Mouse (Mus musculus): ENCODE measurements around the gene Ggn. TPM values are rescaled to one million over a fixed set of nuclear protein-coding genes. Genes with fewer than 3 reads are reported as not detected.
"Not testable (repeated sequence)": the region's sequence is repeated elsewhere in the genome, so short reads cannot be mapped to it uniquely, and the experiment has no call there.

Gene Ggn
- polyA plus RNA-seq, 1 experiment from 2014 or later, result 0.47 TPM

DNA sequence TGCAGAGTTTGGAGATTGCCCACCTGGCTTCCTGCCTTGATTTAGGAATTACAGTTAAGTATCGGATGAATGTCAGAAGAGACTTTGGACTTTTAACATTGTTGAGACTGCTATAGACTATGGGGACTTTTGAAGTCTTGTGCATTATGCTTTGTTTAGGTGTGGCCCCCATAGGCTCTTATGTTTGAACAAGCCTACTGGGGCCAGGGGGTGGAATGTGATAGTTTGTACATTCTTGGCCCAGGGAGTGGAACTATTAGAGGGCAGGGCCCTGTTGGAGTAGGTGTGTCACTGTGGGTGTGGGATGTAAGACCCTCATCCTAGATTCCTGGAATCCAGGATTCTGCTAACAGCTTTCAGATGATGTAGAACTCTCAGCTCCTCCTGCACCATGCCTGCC lies 24.2 kb downstream of the Ggn start:
- not testable (repeated sequence) for H3K36me3 ChIP-seq (ENCODE audit: control insufficient read depth, insufficient read depth, low read length); ATAC-seq (ENCODE audit: low FRiP score, low TSS enrichment); H3K4me3 ChIP-seq (ENCODE audit: low read length); H3K9me3 ChIP-seq (ENCODE audit: control insufficient read depth, low read length); H3K4me1 ChIP-seq (ENCODE audit: control insufficient read depth, insufficient read depth, low read length); H3K27ac ChIP-seq (ENCODE audit: low read depth, low read length); H3K27me3 ChIP-seq (ENCODE audit: control insufficient read depth, insufficient read depth, low read length); H3K4me2 ChIP-seq (replicated peaks; ENCODE audit: low read depth, low read length); H3K9ac ChIP-seq (ENCODE audit: low read depth, low read length)
- WGBS, result 93% methylated on average over 1 of the region's 1 CpGs

- Histone ChIP-seq H3K4me3 (ENCODE audit: low read length) (no peak overlapping the region), H3K4me1 (ENCODE audit: control insufficient read depth, insufficient read depth, low read length) (no peaks in the 10 kb centered on the region), H3K36me3 (ENCODE audit: control insufficient read depth, insufficient read depth, low read length) (no peaks in the 10 kb centered on the region), H3K9me3 (ENCODE audit: control insufficient read depth, low read length) (no peaks in the 10 kb centered on the region), H3K27ac (ENCODE audit: low read depth, low read length) (no peak overlapping the region), H3K4me2 (replicated peaks; ENCODE audit: low read depth, low read length) (no peak overlapping the region), H3K9ac (ENCODE audit: low read depth, low read length) (no peak overlapping the region), H3K27me3 (ENCODE audit: control insufficient read depth, insufficient read depth, low read length) (no peaks in the 10 kb centered on the region)
- 88% methylated on average over 6 of the region's 6 CpGs for WGBS
- no peak for ATAC-seq (ENCODE audit: low FRiP score, low TSS enrichment)
Measured at GRCm38 (mm10) chr7:29202577-29202976, 32.6 kb downstream of the Ggn start.

DNA sequence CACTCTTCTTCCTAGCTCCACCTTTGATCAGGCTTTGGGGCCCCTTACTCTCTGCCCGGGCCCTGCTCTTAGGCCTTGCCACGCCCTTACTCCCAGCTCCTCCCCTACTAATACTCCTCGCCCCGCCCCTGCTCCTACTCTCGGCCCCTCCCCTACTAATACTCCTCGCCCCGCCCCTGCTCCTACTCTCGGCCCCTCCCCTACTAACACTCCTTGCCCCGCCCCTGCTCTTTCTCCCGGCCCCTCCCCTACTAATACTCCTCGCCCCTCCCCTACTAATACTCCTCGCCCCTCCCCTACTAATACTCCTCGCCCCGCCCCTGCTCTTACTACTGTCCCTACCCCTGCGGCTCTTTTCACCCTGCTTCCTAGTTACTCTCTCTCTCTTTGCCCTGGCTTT lies 41.0 kb downstream of the Ggn start:
- peak; percentile 44 for ATAC-seq (ENCODE audit: low FRiP score, low TSS enrichment)
- H3K9ac ChIP-seq (ENCODE audit: low read depth, low read length), result not testable (repeated sequence)
- 24% methylated on average over 15 of the region's 15 CpGs for WGBS

DNA sequence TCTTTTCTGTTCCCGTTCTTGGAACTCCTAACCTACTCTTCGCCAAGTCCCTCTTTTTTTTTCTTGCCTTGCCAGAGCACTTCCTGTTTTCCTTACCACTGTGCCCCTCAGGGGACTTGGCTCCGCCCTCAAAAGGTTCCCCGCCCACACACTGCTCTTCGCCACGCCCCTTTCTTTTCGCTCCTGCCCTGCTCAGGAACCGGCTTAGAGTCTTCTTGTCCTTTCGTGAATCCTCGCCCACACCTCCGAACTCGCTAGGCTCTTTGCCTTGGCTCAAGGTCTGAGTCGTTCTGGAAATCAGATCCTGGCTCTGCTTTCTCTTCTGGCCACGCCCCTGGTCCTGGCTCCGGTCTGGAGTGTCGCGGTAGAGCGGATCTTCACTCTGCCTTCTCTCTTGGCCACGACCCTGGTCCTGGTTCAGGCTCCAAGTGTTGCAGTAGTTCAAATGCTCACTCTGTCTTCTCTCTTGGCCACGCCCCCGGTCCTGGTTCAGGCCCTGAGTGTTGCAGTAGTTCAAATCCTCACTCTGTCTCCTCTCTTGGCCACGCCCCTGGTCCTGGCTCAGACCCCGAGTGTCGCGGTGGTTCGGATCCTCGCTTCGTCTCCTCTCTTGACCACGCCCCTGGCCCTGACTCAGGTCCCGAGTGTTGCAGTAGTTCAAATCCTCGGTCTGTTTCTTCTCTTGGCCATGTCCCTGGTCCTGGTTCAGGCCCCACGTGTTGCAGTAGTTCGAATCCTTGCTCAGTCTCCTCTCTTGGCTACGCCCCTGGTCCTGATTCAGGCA lies 41.6 kb downstream of the Ggn start:
- 5% methylated on average over 34 of the region's 34 CpGs for WGBS
- Histone ChIP-seq H3K9ac (ENCODE audit: low read depth, low read length) (no peak overlapping the region), H3K4me3 (ENCODE audit: low read length) (peak overlapping the region; percentile 28), H3K9me3 (ENCODE audit: control insufficient read depth, low read length) (peaks cover 3% of the 10 kb centered on the region; the same call in 1 of the 2 replicates), H3K27me3 (ENCODE audit: control insufficient read depth, insufficient read depth, low read length) (no peaks in the 10 kb centered on the region), H3K27ac (ENCODE audit: low read depth, low read length) (peak overlapping the region; percentile 8; the same call in 1 of the 2 replicates), H3K4me1 (ENCODE audit: control insufficient read depth, insufficient read depth, low read length) (no peaks in the 10 kb centered on the region), H3K36me3 (ENCODE audit: control insufficient read depth, insufficient read depth, low read length) (no peaks in the 10 kb centered on the region), H3K4me2 (replicated peaks; ENCODE audit: low read depth, low read length) (peak overlapping the region; percentile 37)
- peak; percentile 78 for ATAC-seq (ENCODE audit: low FRiP score, low TSS enrichment)

More for the DNA sequence above, 41.0 kb downstream of the Ggn start:
- peak overlapping the region; percentile 8; the same call in 1 of the 2 replicates for H3K27ac ChIP-seq (ENCODE audit: low read depth, low read length)
- H3K4me2 ChIP-seq (replicated peaks; ENCODE audit: low read depth, low read length), result peak overlapping the region; percentile 37
- not testable (repeated sequence) for H3K36me3 ChIP-seq (ENCODE audit: control insufficient read depth, insufficient read depth, low read length); H3K4me1 ChIP-seq (ENCODE audit: control insufficient read depth, insufficient read depth, low read length); H3K9me3 ChIP-seq (ENCODE audit: control insufficient read depth, low read length); H3K27me3 ChIP-seq (ENCODE audit: control insufficient read depth, insufficient read depth, low read length)
- peak overlapping the region; percentile 28; the same call in 1 of the 2 replicates for H3K4me3 ChIP-seq (ENCODE audit: low read length)

DNA sequence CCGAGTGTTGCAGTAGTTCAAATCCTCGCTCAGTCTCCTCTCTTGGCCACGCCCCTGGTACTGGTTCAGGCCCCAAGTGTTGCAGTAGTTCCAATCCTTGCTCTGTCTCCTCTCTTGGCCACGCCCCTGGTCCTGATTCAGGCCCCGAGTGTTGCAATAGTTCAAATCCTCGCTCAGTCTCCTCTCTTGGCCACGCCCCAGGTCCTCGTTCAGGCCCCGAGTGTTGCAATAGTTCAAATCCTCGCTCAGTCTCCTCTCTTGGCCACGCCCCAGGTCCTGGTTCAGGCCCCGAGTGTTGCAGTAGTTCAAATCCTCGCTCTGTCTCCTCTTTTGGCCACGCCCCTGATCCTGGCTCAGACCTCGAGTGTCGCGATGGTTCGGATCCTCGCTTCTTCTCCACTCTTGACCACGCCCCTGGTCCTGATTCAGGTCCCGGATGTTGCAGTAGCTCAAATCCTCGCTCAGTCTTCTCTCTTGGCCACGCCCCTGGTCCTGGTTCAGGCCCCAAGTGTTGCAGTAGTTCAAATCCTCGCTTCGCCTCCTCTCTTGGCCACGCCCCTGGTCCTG lies 42.3 kb downstream of the Ggn start:
- no peaks in the 10 kb centered on the region for H3K36me3 ChIP-seq (ENCODE audit: control insufficient read depth, insufficient read depth, low read length)
- H3K27ac ChIP-seq (ENCODE audit: low read depth, low read length), result no peak overlapping the region
- H3K9me3 ChIP-seq (ENCODE audit: control insufficient read depth, low read length), result peaks cover 3% of the 10 kb centered on the region; the same call in 1 of the 2 replicates
- no peaks in the 10 kb centered on the region for H3K27me3 ChIP-seq (ENCODE audit: control insufficient read depth, insufficient read depth, low read length)
- H3K4me3 ChIP-seq (ENCODE audit: low read length), result peak overlapping the region; percentile 28
- no peak for ATAC-seq (ENCODE audit: low FRiP score, low TSS enrichment)
- peak overlapping the region; percentile 37 for H3K4me2 ChIP-seq (replicated peaks; ENCODE audit: low read depth, low read length)
- no peak overlapping the region for H3K9ac ChIP-seq (ENCODE audit: low read depth, low read length)
- H3K4me1 ChIP-seq (ENCODE audit: control insufficient read depth, insufficient read depth, low read length), result no peaks in the 10 kb centered on the region
- 12% methylated on average over 26 of the region's 26 CpGs for WGBS

DNA sequence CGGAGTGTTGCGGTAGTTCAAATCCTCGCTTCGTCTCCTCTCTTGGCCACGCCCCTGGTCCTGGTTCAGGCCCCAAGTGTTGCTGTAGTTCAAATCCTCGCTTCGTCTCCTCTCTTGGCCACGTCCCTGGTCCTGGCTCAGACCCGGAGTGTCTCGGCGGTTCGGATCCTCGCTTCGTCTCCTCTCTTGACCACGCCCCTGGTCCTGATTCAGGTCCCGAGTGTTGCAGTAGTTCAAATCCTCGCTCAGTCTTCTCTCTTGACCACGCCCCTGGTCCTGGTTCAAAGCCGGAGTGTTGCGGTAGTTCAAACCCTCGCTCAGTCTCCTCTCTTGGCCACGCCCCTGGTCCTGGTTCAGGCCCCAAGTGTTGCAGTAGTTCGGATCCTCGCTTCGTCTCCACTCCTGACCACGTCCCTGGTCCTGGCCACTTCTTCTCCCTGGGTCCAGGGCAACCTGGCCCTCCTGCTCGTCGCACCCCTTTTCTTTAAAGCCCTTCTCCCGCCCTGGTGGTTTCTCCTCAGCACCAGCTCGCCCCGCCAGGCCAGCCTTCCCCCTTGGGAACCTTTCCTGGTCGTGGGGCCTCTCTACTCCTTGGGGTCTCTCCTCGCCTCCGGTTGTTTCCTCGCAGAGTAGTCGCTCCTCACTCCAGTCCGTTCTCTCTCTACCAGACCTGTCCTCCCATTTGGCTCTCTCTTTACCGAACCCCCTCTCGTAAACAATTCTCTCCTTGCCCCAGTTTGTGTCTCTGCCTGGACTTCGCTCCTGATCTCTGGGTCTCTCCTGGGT lies 43.0 kb downstream of the Ggn start:
- Histone ChIP-seq H3K4me3 (ENCODE audit: low read length) (peak overlapping the region; percentile 2; the same call in 1 of the 2 replicates), H3K4me2 (replicated peaks; ENCODE audit: low read depth, low read length) (peak overlapping the region; percentile 31)
- not testable (repeated sequence) for ATAC-seq (ENCODE audit: low FRiP score, low TSS enrichment); H3K4me1 ChIP-seq (ENCODE audit: control insufficient read depth, insufficient read depth, low read length); H3K27me3 ChIP-seq (ENCODE audit: control insufficient read depth, insufficient read depth, low read length); H3K36me3 ChIP-seq (ENCODE audit: control insufficient read depth, insufficient read depth, low read length); H3K9me3 ChIP-seq (ENCODE audit: control insufficient read depth, low read length); H3K27ac ChIP-seq (ENCODE audit: low read depth, low read length); H3K9ac ChIP-seq (ENCODE audit: low read depth, low read length)
- 16% methylated on average over 40 of the region's 40 CpGs for WGBS

- H3K4me1 ChIP-seq (ENCODE audit: control insufficient read depth, insufficient read depth, low read length), result no peaks in the 10 kb centered on the region
- ATAC-seq (ENCODE audit: low FRiP score, low TSS enrichment), result peak; percentile 75
- H3K27me3 ChIP-seq (ENCODE audit: control insufficient read depth, insufficient read depth, low read length), result no peaks in the 10 kb centered on the region
- no peak within 1 kb of the TSS for H3K27ac ChIP-seq (ENCODE audit: low read depth, low read length)
- no peak within 1 kb of the TSS; the same call in 1 of the 2 replicates for H3K4me3 ChIP-seq (ENCODE audit: low read length)
- no peaks in the 10 kb centered on the region for H3K36me3 ChIP-seq (ENCODE audit: control insufficient read depth, insufficient read depth, low read length)
- peak within 1 kb of the TSS; percentile 31 for H3K4me2 ChIP-seq (replicated peaks; ENCODE audit: low read depth, low read length)
- H3K9ac ChIP-seq (ENCODE audit: low read depth, low read length), result no peak within 1 kb of the TSS
- WGBS, result 3% methylated on average over 20 of the region's 20 CpGs
- H3K9me3 ChIP-seq (ENCODE audit: control insufficient read depth, low read length), result peaks cover 3% of the 10 kb centered on the region; the same call in 1 of the 2 replicates
Measured at GRCm38 (mm10) chr7:29213675-29214082, 43.7 kb downstream of the Ggn start, which contains the start of gene Catsperg1. Gene Catsperg1 (minus strand): TSS chr7:29214035.

DNA sequence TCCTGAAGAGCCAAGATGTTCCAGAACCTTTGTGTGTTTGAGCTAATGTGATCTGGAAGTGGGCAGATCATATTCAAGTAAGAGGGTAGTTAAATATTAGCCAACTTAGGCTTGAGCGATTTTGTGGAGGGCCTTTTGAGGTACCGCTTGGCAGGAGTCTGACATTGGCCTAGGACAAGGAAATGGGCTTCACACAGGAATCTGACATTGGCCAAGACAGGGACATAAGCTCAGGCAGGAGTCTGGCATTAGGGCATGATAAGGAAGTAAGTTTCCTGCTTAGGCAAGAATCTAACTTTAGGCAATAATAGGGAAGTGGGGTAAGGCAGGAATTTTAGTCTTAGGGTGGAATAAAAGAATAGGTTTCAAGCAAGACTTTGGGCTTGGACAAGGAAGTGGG lies 44.2 kb downstream of the Ggn start:
- no peak overlapping the region for H3K27ac ChIP-seq (ENCODE audit: low read depth, low read length)
- H3K36me3 ChIP-seq (ENCODE audit: control insufficient read depth, insufficient read depth, low read length), result no peaks in the 10 kb centered on the region
- H3K4me2 ChIP-seq (replicated peaks; ENCODE audit: low read depth, low read length), result no peak overlapping the region
- H3K9me3 ChIP-seq (ENCODE audit: control insufficient read depth, low read length), result peaks cover 3% of the 10 kb centered on the region; the same call in 1 of the 2 replicates
- H3K9ac ChIP-seq (ENCODE audit: low read depth, low read length), result no peak overlapping the region
- H3K4me1 ChIP-seq (ENCODE audit: control insufficient read depth, insufficient read depth, low read length), result no peaks in the 10 kb centered on the region
- ATAC-seq (ENCODE audit: low FRiP score, low TSS enrichment), result no peak
- no peak overlapping the region for H3K4me3 ChIP-seq (ENCODE audit: low read length)
- 46% methylated on average over 2 of the region's 2 CpGs for WGBS
- H3K27me3 ChIP-seq (ENCODE audit: control insufficient read depth, insufficient read depth, low read length), result no peaks in the 10 kb centered on the region
